Mouse (Mus musculus): ENCODE data around the gene Vmn1r211. TPM values are rescaled to one million over a fixed set of nuclear protein-coding genes. Genes with fewer than 3 reads are reported as not detected.
"Not testable (repeated sequence)": the region's sequence is repeated elsewhere in the genome, so short reads cannot be mapped to it uniquely, and the experiment has no call there.

Vmn1r211 gene
- not detected in 2 replicates for polyA plus RNA-seq (2015; fragmentation: Nextera tagmentation; extraction: Ambion mirVana)

DNA sequence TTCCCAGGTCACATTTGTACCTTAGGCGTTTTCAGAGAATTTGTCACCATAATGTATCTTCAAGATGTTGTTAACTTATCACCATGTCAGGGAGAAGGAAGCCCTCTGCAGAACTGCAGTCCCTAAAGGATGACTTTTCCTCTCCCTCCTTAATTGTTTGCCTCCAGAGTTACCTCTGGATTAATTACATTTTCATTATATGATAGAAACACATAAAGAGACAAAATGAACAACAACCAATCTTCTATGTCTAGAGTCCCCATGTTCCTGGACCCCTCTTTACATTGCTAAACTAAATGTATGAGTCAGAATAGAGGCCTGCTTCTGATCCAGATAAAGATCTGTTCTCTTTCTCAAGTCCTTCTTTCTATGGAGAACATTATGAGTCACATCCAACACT is at the start of gene Vmn1r211:
Gene Vmn1r211 (minus strand): TSS at position 101 of the 400 bp plus-strand sequence.
- Histone ChIP-seq H3K4me1 (replicated peaks) (no peaks in the 10 kb centered on the region), H3K9me3 (no peaks in the 10 kb centered on the region), H3K27me3 (replicated peaks) (no peaks in the 10 kb centered on the region), H3K4me3 (replicated peaks) (no peak within 1 kb of the TSS), H3K36me3 (no peaks in the 10 kb centered on the region), H3K27ac (no peak within 1 kb of the TSS), H3K9ac (no peak within 1 kb of the TSS), H3K4me2 (replicated peaks) (no peak within 1 kb of the TSS)
- 74% methylated on average over 1 of the region's 1 CpGs for WGBS
- no peak for ATAC-seq

DNA sequence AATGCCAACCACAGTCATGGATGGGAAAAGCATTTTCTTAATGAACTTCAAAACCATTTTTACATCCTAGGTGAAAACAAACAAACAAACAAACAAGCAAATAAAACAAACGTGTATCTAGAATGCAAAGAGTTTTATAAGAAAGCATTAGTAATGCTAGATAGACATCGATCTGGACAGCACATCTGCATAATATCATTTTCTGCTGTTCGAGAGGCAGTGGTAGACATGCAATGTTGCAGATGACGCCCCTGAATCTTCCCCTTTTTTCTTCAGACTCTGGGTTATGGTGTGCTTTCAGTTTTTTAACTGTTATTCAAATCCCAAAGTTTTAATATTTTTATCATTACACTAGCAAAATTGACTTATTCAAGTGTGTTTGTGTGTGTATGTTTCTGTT is 26.7 kb upstream of the Vmn1r211 start, which contains the start of gene Vmn1r212:
Gene Vmn1r212 (minus strand): TSS at position 101 of the 400 bp plus-strand sequence.
- Histone ChIP-seq H3K27ac (no peak within 1 kb of the TSS), H3K4me3 (replicated peaks) (no peak within 1 kb of the TSS), H3K4me2 (replicated peaks) (no peak within 1 kb of the TSS), H3K9ac (no peak within 1 kb of the TSS), H3K9me3 (no peaks in the 10 kb centered on the region), H3K4me1 (replicated peaks) (no peaks in the 10 kb centered on the region), H3K27me3 (replicated peaks) (no peaks in the 10 kb centered on the region), H3K36me3 (no peaks in the 10 kb centered on the region)
- 81% methylated on average over 4 of the region's 4 CpGs for WGBS
- no peak for ATAC-seq

DNA sequence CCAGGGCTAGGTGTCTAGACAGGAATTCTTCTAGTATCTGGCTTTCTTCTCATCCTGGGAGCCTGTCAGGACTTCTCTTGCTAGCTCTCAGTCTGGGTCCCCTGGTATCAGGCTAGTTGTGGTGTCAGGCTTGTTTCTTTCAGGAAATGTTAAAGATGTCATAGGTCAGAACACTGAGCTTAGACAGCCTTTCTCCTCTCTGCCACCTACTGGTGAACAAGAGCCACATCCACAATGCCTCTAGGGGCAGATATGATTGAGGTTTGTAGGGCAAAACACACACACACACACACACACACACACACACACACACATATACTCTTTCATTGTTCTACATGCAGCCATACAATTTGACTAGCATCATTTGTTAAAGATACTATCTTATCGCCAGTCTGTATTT is 21.9 kb upstream of the Vmn1r211 start:
- Histone ChIP-seq H3K4me2 (replicated peaks) (no peak overlapping the region), H3K27ac (no peak overlapping the region), H3K27me3 (replicated peaks) (no peaks in the 10 kb centered on the region), H3K9ac (no peak overlapping the region), H3K9me3 (no peaks in the 10 kb centered on the region), H3K4me1 (replicated peaks) (no peaks in the 10 kb centered on the region), H3K4me3 (replicated peaks) (no peak overlapping the region), H3K36me3 (no peaks in the 10 kb centered on the region)
- no peak for ATAC-seq
- WGBS = 78% methylated on average over 1 of the region's 1 CpGs

DNA sequence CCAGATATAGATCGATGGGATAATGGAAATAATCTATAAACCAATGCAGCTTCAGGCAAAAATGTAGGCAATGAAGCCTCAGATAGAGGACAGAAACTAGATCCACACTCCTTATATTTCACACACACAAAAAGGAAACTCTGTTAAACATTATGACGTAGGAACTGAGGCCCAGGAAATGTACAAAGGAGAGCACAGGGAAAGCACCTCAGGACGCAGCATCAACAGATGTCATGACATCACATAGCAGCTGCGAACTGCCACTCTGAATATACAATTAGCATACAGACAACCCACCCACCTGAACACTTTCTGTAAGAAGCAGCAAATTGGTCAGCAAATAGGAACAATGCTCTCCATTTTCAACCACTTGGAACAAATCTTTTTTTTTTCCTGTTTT is 2.6 kb downstream of the Vmn1r211 start:
- Histone ChIP-seq H3K4me3 (replicated peaks) (no peak overlapping the region), H3K36me3 (no peaks in the 10 kb centered on the region), H3K4me2 (replicated peaks) (no peak overlapping the region), H3K27me3 (replicated peaks) (no peaks in the 10 kb centered on the region), H3K27ac (no peak overlapping the region), H3K4me1 (replicated peaks) (no peaks in the 10 kb centered on the region), H3K9ac (no peak overlapping the region), H3K9me3 (no peaks in the 10 kb centered on the region)
- 75% methylated on average over 4 of the region's 4 CpGs for WGBS
- ATAC-seq = no peak

DNA sequence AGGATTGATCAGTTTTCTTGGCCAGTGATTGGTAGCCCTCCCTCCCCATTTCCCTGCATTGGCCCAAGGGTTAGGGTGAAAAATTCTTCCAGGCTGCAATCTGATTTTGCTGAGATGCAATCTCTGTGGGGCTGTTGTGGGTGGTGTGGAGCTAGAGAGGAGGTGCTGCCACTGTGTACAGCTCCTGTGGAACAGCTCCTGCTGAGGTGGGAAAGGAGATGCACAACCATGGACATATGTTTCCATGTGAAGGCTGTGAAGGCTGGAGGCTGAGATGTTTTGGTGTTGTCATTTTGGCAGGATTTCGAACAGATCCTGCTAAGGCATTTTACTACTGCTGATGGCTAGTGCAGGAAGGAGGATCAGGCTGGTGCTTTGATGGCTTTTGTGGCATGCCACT is 10.6 kb downstream of the Vmn1r211 start:
- ATAC-seq = no peak

DNA sequence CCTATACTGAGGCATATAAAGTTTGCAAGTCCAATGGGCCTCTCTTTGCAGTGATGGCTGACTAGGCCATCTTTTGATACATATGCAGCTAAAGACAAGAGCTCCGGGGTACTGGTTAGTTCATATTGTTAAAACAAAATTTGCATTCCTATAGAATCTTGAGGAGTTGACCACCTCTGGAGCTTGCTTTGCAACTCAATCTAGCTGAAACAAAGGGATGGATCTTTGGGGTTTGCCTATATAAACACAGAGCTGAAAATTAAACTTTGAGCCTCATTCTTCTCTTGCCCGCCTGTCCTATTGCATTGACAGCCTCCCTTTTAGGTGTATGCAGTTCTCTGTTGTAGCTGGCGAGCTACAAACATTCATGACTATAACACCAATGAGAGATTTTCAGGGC is 13.1 kb downstream of the Vmn1r211 start:
- ATAC-seq; H3K9me3 ChIP-seq; H3K36me3 ChIP-seq; H3K4me1 ChIP-seq (replicated peaks); H3K9ac ChIP-seq; H3K4me2 ChIP-seq (replicated peaks); H3K27me3 ChIP-seq (replicated peaks); H3K4me3 ChIP-seq (replicated peaks); H3K27ac ChIP-seq: not testable (repeated sequence)
- 73% methylated on average over 3 of the region's 3 CpGs for WGBS

More for the DNA sequence above, 10.6 kb downstream of the Vmn1r211 start:
- Histone ChIP-seq H3K4me3 (replicated peaks) (no peak overlapping the region), H3K27ac (no peak overlapping the region), H3K27me3 (replicated peaks) (no peaks in the 10 kb centered on the region), H3K9me3 (no peaks in the 10 kb centered on the region), H3K4me1 (replicated peaks) (no peaks in the 10 kb centered on the region), H3K9ac (no peak overlapping the region), H3K4me2 (replicated peaks) (no peak overlapping the region), H3K36me3 (no peaks in the 10 kb centered on the region)
- 63% methylated on average over 1 of the region's 1 CpGs for WGBS

DNA sequence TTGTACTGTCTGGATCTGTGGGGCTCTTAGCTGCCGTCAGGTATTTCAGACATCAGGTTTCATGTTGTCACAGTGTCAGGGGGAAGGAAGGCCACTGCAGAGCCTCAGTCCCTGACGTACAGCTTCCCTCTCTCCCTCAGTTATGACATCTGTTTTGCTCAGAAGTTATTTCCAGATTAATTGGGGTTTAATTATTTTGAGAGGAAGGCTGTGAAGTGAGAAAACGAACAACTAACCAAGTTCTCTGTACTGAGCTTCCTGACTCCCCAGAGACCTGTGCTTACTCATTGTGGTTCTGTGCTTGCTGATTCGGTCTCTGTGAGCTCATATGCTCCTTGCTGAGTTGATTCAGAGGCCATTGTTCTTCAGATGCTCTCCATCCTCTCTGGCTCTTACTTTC is 26.1 kb downstream of the Vmn1r211 start, which contains the start of gene Vmn1r210:
Gene Vmn1r210 (minus strand): TSS at position 101 of the 400 bp plus-strand sequence.
- no peak for ATAC-seq
- no peaks in the 10 kb centered on the region for H3K9me3 ChIP-seq
- no peaks in the 10 kb centered on the region for H3K4me1 ChIP-seq (replicated peaks)
- H3K27me3 ChIP-seq (replicated peaks) = no peaks in the 10 kb centered on the region
- WGBS = 46% methylated on average over 4 of the region's 4 CpGs
- H3K36me3 ChIP-seq = no peaks in the 10 kb centered on the region
- no peak within 1 kb of the TSS for H3K9ac ChIP-seq
- no peak within 1 kb of the TSS for H3K4me2 ChIP-seq (replicated peaks)
- H3K27ac ChIP-seq = no peak within 1 kb of the TSS
- no peak within 1 kb of the TSS for H3K4me3 ChIP-seq (replicated peaks)

DNA sequence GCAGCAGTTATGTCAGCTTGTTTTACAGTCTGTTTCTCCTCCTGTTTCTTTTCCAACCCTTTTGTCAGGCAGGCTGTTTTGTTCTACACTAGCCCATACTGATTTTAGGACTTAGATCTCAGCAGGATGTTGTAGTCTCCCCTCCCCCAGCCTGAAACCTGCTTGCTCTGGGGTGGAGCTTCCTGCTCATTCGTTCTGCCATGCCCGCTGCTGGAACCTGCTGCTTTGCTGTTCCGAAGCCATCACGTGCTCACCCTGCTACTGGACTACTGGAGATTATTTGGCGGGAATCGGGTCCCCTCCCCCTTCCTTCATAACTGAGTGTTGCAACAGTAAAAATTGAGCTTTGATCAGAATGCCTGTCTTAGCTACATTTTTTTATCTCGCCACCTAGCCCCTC is 28.0 kb downstream of the Vmn1r211 start:
- H3K4me3 ChIP-seq (replicated peaks); H3K27ac ChIP-seq; H3K9me3 ChIP-seq; ATAC-seq; H3K4me2 ChIP-seq (replicated peaks); H3K36me3 ChIP-seq; H3K27me3 ChIP-seq (replicated peaks); H3K4me1 ChIP-seq (replicated peaks); H3K9ac ChIP-seq: not testable (repeated sequence)
- WGBS = 34% methylated on average over 7 of the region's 7 CpGs

DNA sequence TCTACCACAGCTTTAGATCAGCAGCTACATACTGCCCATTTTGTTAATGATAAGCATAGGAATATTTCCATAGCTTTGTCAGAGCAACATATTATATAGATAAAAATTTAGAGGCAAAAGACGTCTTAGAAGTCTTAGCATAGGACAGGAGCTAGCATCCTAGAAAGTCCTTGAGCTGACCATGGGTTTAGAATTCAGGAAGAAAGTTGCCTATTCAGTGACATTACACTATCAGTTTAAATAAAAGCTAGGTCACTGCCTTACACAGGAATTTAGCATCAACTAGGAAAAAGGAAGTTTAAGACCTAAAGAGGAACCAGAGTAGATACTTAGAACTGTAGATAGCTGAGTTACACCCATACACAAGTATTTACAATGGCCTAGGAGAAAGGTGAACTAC is 35.8 kb downstream of the Vmn1r211 start:
- H3K4me3 ChIP-seq (replicated peaks); ATAC-seq; H3K4me1 ChIP-seq (replicated peaks); H3K36me3 ChIP-seq; H3K27me3 ChIP-seq (replicated peaks); H3K4me2 ChIP-seq (replicated peaks); H3K27ac ChIP-seq; H3K9ac ChIP-seq; H3K9me3 ChIP-seq: not testable (repeated sequence)
- WGBS = 86% methylated on average over 1 of the region's 1 CpGs

DNA sequence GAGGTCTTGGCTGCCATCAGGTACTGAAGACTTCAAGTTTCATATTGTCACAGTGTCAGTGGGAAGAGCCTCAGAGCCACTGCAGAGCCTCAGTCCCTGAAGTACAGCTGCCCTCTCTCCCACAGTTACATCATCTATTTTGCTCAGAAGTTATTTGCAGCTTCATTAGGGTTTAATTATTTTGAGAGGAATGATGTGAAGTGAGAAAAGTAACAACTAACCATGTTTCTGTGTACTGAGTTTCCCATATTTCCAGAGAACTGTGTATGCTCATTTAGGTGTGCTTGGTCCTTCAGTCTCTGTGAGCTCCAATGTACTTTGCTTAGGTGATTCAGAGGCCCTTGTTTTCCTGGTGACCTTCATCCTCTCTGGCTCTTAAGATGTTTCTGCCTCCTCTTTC is 47.8 kb downstream of the Vmn1r211 start, which contains the start of gene Vmn1r209:
Gene Vmn1r209 (minus strand): TSS at position 101 of the 400 bp plus-strand sequence.
- H3K4me3 ChIP-seq (replicated peaks); H3K27ac ChIP-seq; H3K9ac ChIP-seq; ATAC-seq; H3K9me3 ChIP-seq; H3K27me3 ChIP-seq (replicated peaks); H3K36me3 ChIP-seq; H3K4me2 ChIP-seq (replicated peaks); H3K4me1 ChIP-seq (replicated peaks): not testable (repeated sequence)

Other genes starting within 250 kb of the Vmn1r211 start
- not detected in 2 replicates for gene Vmn1r206, start 233.3 kb downstream of the Vmn1r211 start, polyA plus RNA-seq (2015; fragmentation: Nextera tagmentation; extraction: Ambion mirVana)
- not detected in 2 replicates for gene Vmn1r207-ps, start 127.9 kb downstream of the Vmn1r211 start, polyA plus RNA-seq (2015; fragmentation: Nextera tagmentation; extraction: Ambion mirVana)
- not detected in 2 replicates for gene Vmn1r208, start 80.2 kb downstream of the Vmn1r211 start, polyA plus RNA-seq (2015; fragmentation: Nextera tagmentation; extraction: Ambion mirVana)
- not detected in 2 replicates for gene Vmn1r209, start 47.9 kb downstream of the Vmn1r211 start, polyA plus RNA-seq (2015; fragmentation: Nextera tagmentation; extraction: Ambion mirVana)
- not detected in 2 replicates for gene Vmn1r210, start 26.2 kb downstream of the Vmn1r211 start, polyA plus RNA-seq (2015; fragmentation: Nextera tagmentation; extraction: Ambion mirVana)
- gene Vmn1r212, start 26.6 kb upstream of the Vmn1r211 start, polyA plus RNA-seq (2015; fragmentation: Nextera tagmentation; extraction: Ambion mirVana) = not detected in 2 replicates
- not detected in 2 replicates for gene Vmn1r213, start 150.1 kb upstream of the Vmn1r211 start, polyA plus RNA-seq (2015; fragmentation: Nextera tagmentation; extraction: Ambion mirVana)
- gene Vmn1r214, start 172.9 kb upstream of the Vmn1r211 start, polyA plus RNA-seq (2015; fragmentation: Nextera tagmentation; extraction: Ambion mirVana) = not detected in 2 replicates
- not detected in 2 replicates for gene Vmn1r215, start 210.5 kb upstream of the Vmn1r211 start, polyA plus RNA-seq (2015; fragmentation: Nextera tagmentation; extraction: Ambion mirVana)

Data from intestine, embryonic 15.5 days (tissue).